Mouse (Mus musculus) erythroblast, embryonic 14.5 days (primary cell): Measurements from ENCODE around the gene Tenm1. TPM values are rescaled to one million over a fixed set of nuclear protein-coding genes. Genes with fewer than 3 reads are reported as not detected.

ENCODE experiments used
- H3K27me3 ChIP-seq: 2 replicates; pipeline ENCODE4 v1.6.1; 2012; ENCODE audit warnings: inconsistent platforms; ENCODE audit not compliant: control insufficient read depth
- H3K36me3 ChIP-seq: 2 replicates; pipeline ENCODE4 v1.6.1; 2012; ENCODE audit warnings: mild to moderate bottlenecking, inconsistent platforms; ENCODE audit not compliant: control insufficient read depth
- H3K4me1 ChIP-seq: 2 replicates; pipeline ENCODE4 v1.6.1; 2012; ENCODE audit warnings: inconsistent platforms; ENCODE audit not compliant: control insufficient read depth
- H3K4me3 ChIP-seq: replicated peaks from 2 replicates; pipeline ENCODE3; 2012; ENCODE audit warnings: moderate library complexity, mild to moderate bottlenecking, inconsistent platforms
- H3K9me3 ChIP-seq: 2 replicates; pipeline ENCODE4 v1.6.1; 2012; ENCODE audit warnings: low read length, inconsistent platforms, mixed read lengths; ENCODE audit not compliant: control insufficient read depth
- GATA1 ChIP-seq: IDR thresholded peaks from 2 replicates; pipeline ENCODE4 v1.6.1; 2012; ENCODE audit warnings: low read length, inconsistent platforms, mixed read lengths
- TAL1 ChIP-seq: IDR thresholded peaks from 3 replicates; pipeline ENCODE4 v1.6.1; 2012; ENCODE audit warnings: low read length, inconsistent platforms, mixed read lengths
- polyA plus RNA-seq: library from polyadenylated mRNA; stranded (reverse); fragments of >175 nt; gene quantifications from 2 replicates; pipeline ENCODE4 v1.2.3, GENCODE M21; 2012

Gene Tenm1
- polyA plus RNA-seq, 1 experiment = under 0.01 TPM

GRCm38 (mm10) chrX:42500538-42500937 is 928.4 kb downstream of the Tenm1 start:
- Histone ChIP-seq H3K4me1 (no peaks in the 10 kb centered on the region), H3K9me3 (no peaks in the 10 kb centered on the region; the same call in 1 of the 2 replicates), H3K36me3 (no peaks in the 10 kb centered on the region), H3K4me3 (no peak overlapping the region), H3K27me3 (no peaks in the 10 kb centered on the region)
- no peak for TF ChIP-seq TAL1
- TF ChIP-seq GATA1 = no peak

- H3K36me3 ChIP-seq = no peaks in the 10 kb centered on the region
Measured at GRCm38 (mm10) chrX:42490336-42490735, 938.6 kb downstream of the Tenm1 start.

GRCm38 (mm10) chrX:42489446-42489845 is 939.5 kb downstream of the Tenm1 start, which contains the start of gene Tex13c2:
Gene Tex13c2 (plus strand): TSS chrX:42489691.
- Histone ChIP-seq H3K27me3 (no peaks in the 10 kb centered on the region), H3K4me3 (no peak within 1 kb of the TSS), H3K9me3 (peaks cover 13% of the 10 kb centered on the region), H3K4me1 (no peaks in the 10 kb centered on the region), H3K36me3 (no peaks in the 10 kb centered on the region)
- no peak for TF ChIP-seq TAL1
- no peak for TF ChIP-seq GATA1

More at GRCm38 (mm10) chrX:42490336-42490735, 938.6 kb downstream of the Tenm1 start:
- no peak for TF ChIP-seq TAL1
- TF ChIP-seq GATA1 = no peak
- Histone ChIP-seq H3K4me1 (no peaks in the 10 kb centered on the region), H3K27me3 (no peaks in the 10 kb centered on the region), H3K4me3 (no peak overlapping the region), H3K9me3 (peaks cover 13% of the 10 kb centered on the region)

Other genes starting within 250 kb of the Tenm1 start
- gene Tex13c1, start 162.0 kb upstream of the Tenm1 start, polyA plus RNA-seq = not detected in 2 replicates